Mouse (Mus musculus): Measurements from ENCODE around the gene Med15. TPM values are rescaled to one million over a fixed set of nuclear protein-coding genes. Genes with fewer than 3 reads are reported as not detected.
"Not testable (repeated sequence)": the region's sequence is repeated elsewhere in the genome, so short reads cannot be mapped to it uniquely, and the experiment has no call there.

The Med15 gene
- polyA plus RNA-seq, 1 experiment from 2014 or later: 39.8 TPM

DNA sequence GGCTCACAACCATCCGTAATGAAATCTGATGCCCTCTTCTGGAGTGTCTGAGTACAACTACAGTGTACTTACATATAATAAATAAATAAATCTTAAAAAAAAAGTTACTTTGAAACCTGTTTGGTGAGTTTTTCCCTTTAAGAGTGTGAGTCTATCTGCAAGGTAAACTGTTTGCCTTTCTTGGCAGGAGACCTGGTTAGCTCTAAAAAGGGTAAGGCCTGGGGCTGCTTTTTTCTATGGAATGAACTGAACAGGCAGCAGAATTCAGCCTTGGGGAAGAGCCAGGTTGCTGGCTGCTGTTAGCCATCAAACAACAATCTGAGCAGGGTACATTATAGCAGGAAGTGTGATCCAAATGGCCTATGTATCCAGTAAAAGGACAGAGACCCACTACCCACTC lies 10.1 kb upstream of the Med15 start:
- ATAC-seq (ENCODE audit: low FRiP score, low TSS enrichment): no peak
- WGBS: 75% methylated on average over 1 of the region's 1 CpGs

DNA sequence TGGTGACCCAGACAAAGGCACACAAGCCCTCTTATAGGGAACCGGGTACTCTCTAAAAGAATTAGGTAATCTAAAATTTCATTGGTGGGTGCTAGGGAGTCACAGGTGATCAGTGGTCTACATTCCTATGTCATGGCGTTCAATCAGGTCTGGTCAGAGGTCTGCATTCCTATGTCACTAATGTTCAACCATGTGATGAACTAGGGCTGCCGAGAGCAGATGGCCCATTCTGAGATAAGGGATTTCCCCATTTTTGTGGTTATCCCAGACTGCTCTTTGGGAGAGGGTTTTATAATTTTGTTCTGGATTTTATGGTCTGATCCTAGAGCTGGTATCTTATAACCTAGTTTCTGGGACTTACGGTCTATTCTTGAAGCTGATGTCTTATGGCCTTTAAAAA lies 7.4 kb upstream of the Med15 start:
- Histone ChIP-seq H3K27ac (replicated peaks; ENCODE audit: low read depth, low read length) (no peak overlapping the region), H3K4me2 (ENCODE audit: low read length) (no peak overlapping the region), H3K36me3 (ENCODE audit: control insufficient read depth, insufficient read depth, low read length) (no peaks in the 10 kb centered on the region), H3K27me3 (ENCODE audit: control insufficient read depth, insufficient read depth, low read length) (no peaks in the 10 kb centered on the region), H3K4me3 (replicated peaks; ENCODE audit: low read depth, low read length) (no peak overlapping the region), H3K4me1 (ENCODE audit: control insufficient read depth, insufficient read depth, low read length) (no peaks in the 10 kb centered on the region), H3K9ac (replicated peaks; ENCODE audit: low read length) (no peak overlapping the region), H3K9me3 (ENCODE audit: control insufficient read depth, low read length) (no peaks in the 10 kb centered on the region)
- WGBS: 90% methylated on average over 4 of the region's 4 CpGs
- DNase-seq (no peak), ATAC-seq (ENCODE audit: low FRiP score, low TSS enrichment) (no peak)

More for the DNA sequence above, 10.1 kb upstream of the Med15 start:
- Histone ChIP-seq H3K4me1 (ENCODE audit: control insufficient read depth, insufficient read depth, low read length) (no peaks in the 10 kb centered on the region), H3K27ac (replicated peaks; ENCODE audit: low read depth, low read length) (no peak overlapping the region), H3K9ac (replicated peaks; ENCODE audit: low read length) (no peak overlapping the region), H3K9me3 (ENCODE audit: control insufficient read depth, low read length) (no peaks in the 10 kb centered on the region), H3K4me2 (ENCODE audit: low read length) (no peak overlapping the region), H3K36me3 (ENCODE audit: control insufficient read depth, insufficient read depth, low read length) (no peaks in the 10 kb centered on the region), H3K27me3 (ENCODE audit: control insufficient read depth, insufficient read depth, low read length) (no peaks in the 10 kb centered on the region), H3K4me3 (replicated peaks; ENCODE audit: low read depth, low read length) (no peak overlapping the region)
- no peak for DNase-seq

DNA sequence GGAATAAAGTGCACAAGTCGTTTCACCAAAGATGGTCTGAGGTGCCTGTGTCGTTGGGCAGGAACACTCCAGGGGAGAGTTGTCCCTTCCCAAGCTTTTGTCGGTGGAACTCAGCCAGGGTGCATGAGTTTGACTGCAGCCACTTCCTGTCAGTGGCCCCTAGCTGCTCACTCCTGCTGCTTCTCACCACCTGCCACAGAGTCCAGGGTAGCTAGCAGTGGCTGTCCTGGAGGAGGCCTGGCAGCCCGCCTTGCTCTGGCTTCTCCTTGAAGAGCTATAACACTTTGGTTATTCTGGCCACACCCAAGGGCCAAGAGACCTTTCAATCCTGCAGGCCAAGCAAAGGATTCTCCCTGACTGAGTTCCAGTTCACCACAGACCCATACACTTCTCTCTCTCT lies 3.5 kb upstream of the Med15 start:
- H3K4me2 ChIP-seq (ENCODE audit: low read length): no peak overlapping the region

DNA sequence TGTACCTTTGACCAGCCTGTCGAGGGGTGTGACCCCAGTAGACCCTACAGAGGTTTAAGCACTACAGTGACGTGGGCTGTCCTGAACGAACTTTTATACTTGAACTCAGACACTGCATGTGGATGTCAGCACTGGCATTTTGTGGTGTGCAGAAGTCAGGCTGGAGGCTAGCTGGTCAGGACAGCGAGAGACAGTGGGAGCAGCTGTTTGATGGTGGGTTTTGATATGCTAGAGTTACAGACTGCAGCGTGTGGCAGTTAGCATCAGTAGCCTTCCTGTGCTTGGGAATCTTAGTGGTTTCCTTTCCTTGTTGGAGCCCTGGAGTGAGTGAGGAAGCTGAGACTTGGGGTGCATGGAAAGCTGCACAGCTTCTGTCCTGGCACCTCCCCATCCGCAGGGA lies 2.2 kb upstream of the Med15 start:
- not testable (repeated sequence) for H3K4me3 ChIP-seq (replicated peaks; ENCODE audit: low read depth, low read length); ATAC-seq (ENCODE audit: low FRiP score, low TSS enrichment); DNase-seq; H3K4me1 ChIP-seq (ENCODE audit: control insufficient read depth, insufficient read depth, low read length); H3K36me3 ChIP-seq (ENCODE audit: control insufficient read depth, insufficient read depth, low read length); H3K27me3 ChIP-seq (ENCODE audit: control insufficient read depth, insufficient read depth, low read length); H3K9me3 ChIP-seq (ENCODE audit: control insufficient read depth, low read length); H3K4me2 ChIP-seq (ENCODE audit: low read length); H3K9ac ChIP-seq (replicated peaks; ENCODE audit: low read length); H3K27ac ChIP-seq (replicated peaks; ENCODE audit: low read depth, low read length)
- 91% methylated on average over 6 of the region's 6 CpGs for WGBS

More for the DNA sequence above, 3.5 kb upstream of the Med15 start:
- Histone ChIP-seq H3K4me1 (ENCODE audit: control insufficient read depth, insufficient read depth, low read length) (no peaks in the 10 kb centered on the region), H3K27me3 (ENCODE audit: control insufficient read depth, insufficient read depth, low read length) (no peaks in the 10 kb centered on the region), H3K4me3 (replicated peaks; ENCODE audit: low read depth, low read length) (no peak overlapping the region), H3K9ac (replicated peaks; ENCODE audit: low read length) (no peak overlapping the region), H3K9me3 (ENCODE audit: control insufficient read depth, low read length) (no peaks in the 10 kb centered on the region), H3K36me3 (ENCODE audit: control insufficient read depth, insufficient read depth, low read length) (no peaks in the 10 kb centered on the region), H3K27ac (replicated peaks; ENCODE audit: low read depth, low read length) (no peak overlapping the region)
- 68% methylated on average over 4 of the region's 4 CpGs for WGBS
- no peak for ATAC-seq (ENCODE audit: low FRiP score, low TSS enrichment)
- no peak for DNase-seq

DNA sequence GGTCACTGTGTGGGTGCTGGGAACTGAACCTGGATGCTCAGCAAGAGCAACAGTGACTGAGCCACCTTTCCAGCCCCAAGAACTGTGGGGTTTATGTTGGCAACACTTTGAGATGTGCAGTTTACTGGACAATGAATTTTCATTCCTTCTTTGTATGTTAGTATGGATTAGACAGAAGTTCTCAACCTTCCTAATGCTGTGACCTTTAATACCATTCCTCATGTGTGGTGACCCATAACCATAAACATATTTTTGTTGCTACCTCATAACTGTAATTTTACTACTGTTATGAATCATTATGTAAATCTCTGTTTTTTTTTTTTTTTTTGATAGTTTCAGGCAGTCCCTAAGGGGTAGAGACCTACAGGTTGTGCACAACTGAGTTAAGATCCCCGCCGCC lies 955 bp upstream of the Med15 start:
- Histone ChIP-seq H3K4me1 (ENCODE audit: control insufficient read depth, insufficient read depth, low read length) (no peaks in the 10 kb centered on the region), H3K4me2 (ENCODE audit: low read length) (peak overlapping the region; percentile 30; the same call in 1 of the 2 replicates), H3K36me3 (ENCODE audit: control insufficient read depth, insufficient read depth, low read length) (no peaks in the 10 kb centered on the region), H3K4me3 (replicated peaks; ENCODE audit: low read depth, low read length) (no peak overlapping the region), H3K9me3 (ENCODE audit: control insufficient read depth, low read length) (no peaks in the 10 kb centered on the region), H3K27me3 (ENCODE audit: control insufficient read depth, insufficient read depth, low read length) (no peaks in the 10 kb centered on the region), H3K27ac (replicated peaks; ENCODE audit: low read depth, low read length) (no peak overlapping the region), H3K9ac (replicated peaks; ENCODE audit: low read length) (no peak overlapping the region)
- ATAC-seq (ENCODE audit: low FRiP score, low TSS enrichment): no peak
- 68% methylated on average over 2 of the region's 2 CpGs for WGBS
- no peak for DNase-seq

DNA sequence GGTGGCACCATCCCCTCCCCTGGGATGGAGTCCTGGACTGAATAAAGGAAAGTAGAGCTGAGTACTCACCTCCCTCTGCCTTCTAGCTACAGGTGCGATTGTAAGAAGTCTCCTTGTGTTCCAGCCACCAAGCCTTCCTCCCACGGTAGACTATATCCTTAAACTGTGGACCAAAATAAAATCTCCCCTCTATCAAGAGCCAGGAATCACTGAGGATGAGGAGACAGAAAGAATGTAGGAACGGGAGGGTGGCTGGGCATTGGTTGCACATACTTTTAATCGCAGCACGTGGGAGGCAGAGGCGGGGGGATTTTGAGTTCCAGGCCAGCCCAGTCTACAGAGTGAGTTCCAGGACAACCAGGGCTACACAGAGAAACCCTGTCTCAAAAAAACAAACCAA lies 260 bp downstream of the Med15 start:
- Histone ChIP-seq H3K9me3 (ENCODE audit: control insufficient read depth, low read length) (no peaks in the 10 kb centered on the region), H3K27me3 (ENCODE audit: control insufficient read depth, insufficient read depth, low read length) (no peaks in the 10 kb centered on the region), H3K4me2 (ENCODE audit: low read length) (no peak overlapping the region), H3K4me3 (replicated peaks; ENCODE audit: low read depth, low read length) (no peak overlapping the region), H3K27ac (replicated peaks; ENCODE audit: low read depth, low read length) (no peak overlapping the region), H3K4me1 (ENCODE audit: control insufficient read depth, insufficient read depth, low read length) (no peaks in the 10 kb centered on the region), H3K36me3 (ENCODE audit: control insufficient read depth, insufficient read depth, low read length) (no peaks in the 10 kb centered on the region), H3K9ac (replicated peaks; ENCODE audit: low read length) (no peak overlapping the region)
- ATAC-seq (ENCODE audit: low FRiP score, low TSS enrichment) (no peak), DNase-seq (no peak)
- 75% methylated on average over 6 of the region's 6 CpGs for WGBS

DNA sequence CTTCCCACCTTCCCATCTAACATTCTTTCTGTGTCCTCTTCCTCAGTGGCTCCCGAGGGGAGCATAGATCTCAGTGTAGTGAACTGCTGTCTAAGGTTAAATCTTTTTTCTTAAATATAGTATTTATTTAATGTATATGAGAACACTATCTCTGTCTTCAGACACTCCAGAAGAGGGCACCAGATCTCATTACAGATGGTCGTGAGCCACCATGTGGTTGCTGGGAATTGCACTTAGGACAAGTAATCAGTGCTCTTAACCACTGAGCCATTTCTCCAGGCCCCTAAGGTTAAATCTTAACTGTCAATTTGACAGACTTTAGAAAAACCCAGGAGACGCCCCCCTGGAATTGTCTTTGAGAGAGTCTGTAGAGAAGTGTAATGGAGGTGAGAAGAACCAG lies 670 bp downstream of the Med15 start:
- H3K4me2 ChIP-seq (ENCODE audit: low read length): no peak overlapping the region
- no peak overlapping the region for H3K27ac ChIP-seq (replicated peaks; ENCODE audit: low read depth, low read length)
- H3K4me1 ChIP-seq (ENCODE audit: control insufficient read depth, insufficient read depth, low read length): no peaks in the 10 kb centered on the region
- 44% methylated on average over 3 of the region's 3 CpGs for WGBS
- H3K9ac ChIP-seq (replicated peaks; ENCODE audit: low read length): no peak overlapping the region
- no peaks in the 10 kb centered on the region for H3K36me3 ChIP-seq (ENCODE audit: control insufficient read depth, insufficient read depth, low read length)
- H3K9me3 ChIP-seq (ENCODE audit: control insufficient read depth, low read length): no peaks in the 10 kb centered on the region
- no peaks in the 10 kb centered on the region for H3K27me3 ChIP-seq (ENCODE audit: control insufficient read depth, insufficient read depth, low read length)
- no peak overlapping the region for H3K4me3 ChIP-seq (replicated peaks; ENCODE audit: low read depth, low read length)
- DNase-seq (no peak), ATAC-seq (ENCODE audit: low FRiP score, low TSS enrichment) (no peak)

DNA sequence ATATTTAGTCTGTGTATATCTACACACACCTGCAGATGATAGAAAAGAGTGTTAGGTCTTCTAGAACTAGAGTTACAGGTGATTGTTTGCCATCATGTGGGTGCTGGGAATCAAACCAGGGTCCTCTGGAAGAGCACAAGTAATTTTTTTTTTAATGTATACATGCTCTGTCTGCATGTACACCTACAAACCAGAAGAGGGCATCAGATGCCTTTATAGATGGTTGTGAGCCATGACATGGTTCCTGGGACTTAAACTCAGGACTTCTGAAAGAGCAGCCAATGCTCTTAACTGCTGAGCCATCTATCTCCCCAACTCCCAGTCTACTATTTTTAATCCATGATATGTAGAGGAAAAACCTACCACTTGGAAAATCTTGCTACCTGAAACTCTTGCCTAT lies 2.7 kb downstream of the Med15 start:
- H3K9ac ChIP-seq (replicated peaks; ENCODE audit: low read length): no peak overlapping the region
- no peak overlapping the region for H3K4me3 ChIP-seq (replicated peaks; ENCODE audit: low read depth, low read length)
- no peaks in the 10 kb centered on the region for H3K27me3 ChIP-seq (ENCODE audit: control insufficient read depth, insufficient read depth, low read length)
- H3K27ac ChIP-seq (replicated peaks; ENCODE audit: low read depth, low read length): no peak overlapping the region
- no peak for ATAC-seq (ENCODE audit: low FRiP score, low TSS enrichment)
- H3K9me3 ChIP-seq (ENCODE audit: control insufficient read depth, low read length): no peaks in the 10 kb centered on the region
- H3K4me1 ChIP-seq (ENCODE audit: control insufficient read depth, insufficient read depth, low read length): no peaks in the 10 kb centered on the region
- no peaks in the 10 kb centered on the region for H3K36me3 ChIP-seq (ENCODE audit: control insufficient read depth, insufficient read depth, low read length)
- no peak overlapping the region for H3K4me2 ChIP-seq (ENCODE audit: low read length)
- no peak for DNase-seq

DNA sequence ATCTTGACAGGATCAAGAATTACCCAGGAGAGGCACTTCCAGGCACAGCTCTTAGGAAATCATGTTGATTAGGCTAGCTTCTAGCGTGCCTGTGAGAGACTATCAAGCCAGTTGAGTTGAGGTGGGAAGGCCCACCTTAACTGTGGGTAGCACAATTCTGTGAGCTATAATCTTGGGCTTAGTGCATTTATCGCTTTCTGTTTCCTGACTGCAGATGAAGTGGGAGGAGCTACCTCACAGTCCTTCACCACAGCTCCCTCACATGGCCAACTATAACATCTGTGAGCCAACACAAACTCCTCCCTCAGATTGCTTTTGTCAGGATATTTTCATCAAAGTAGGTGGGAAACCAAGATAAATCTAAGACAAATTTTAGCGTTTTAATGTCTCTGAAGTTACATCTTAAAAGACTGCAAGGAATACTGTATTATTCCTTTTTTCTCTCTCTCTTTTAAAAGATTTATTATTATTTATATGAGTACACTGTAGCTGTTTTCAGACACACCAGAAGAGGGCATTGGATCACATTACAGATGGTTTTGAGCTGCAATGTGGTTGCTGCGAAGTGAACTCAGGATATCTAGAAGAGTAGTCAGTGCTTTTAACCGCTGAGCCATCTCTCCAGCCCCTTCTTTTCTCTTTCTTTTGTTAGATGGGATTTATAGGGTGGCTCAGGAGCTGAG lies 5.4 kb downstream of the Med15 start:
- Histone ChIP-seq H3K9ac (replicated peaks; ENCODE audit: low read length) (no peak overlapping the region), H3K4me1 (ENCODE audit: control insufficient read depth, insufficient read depth, low read length) (no peaks in the 10 kb centered on the region), H3K27me3 (ENCODE audit: control insufficient read depth, insufficient read depth, low read length) (no peaks in the 10 kb centered on the region), H3K4me3 (replicated peaks; ENCODE audit: low read depth, low read length) (no peak overlapping the region), H3K27ac (replicated peaks; ENCODE audit: low read depth, low read length) (no peak overlapping the region), H3K9me3 (ENCODE audit: control insufficient read depth, low read length) (no peaks in the 10 kb centered on the region), H3K36me3 (ENCODE audit: control insufficient read depth, insufficient read depth, low read length) (no peaks in the 10 kb centered on the region), H3K4me2 (ENCODE audit: low read length) (no peak overlapping the region; the same call in 1 of the 2 replicates)
- DNase-seq (peak; percentile 71), ATAC-seq (ENCODE audit: low FRiP score, low TSS enrichment) (no peak)
- WGBS: 16% methylated on average over 5 of the region's 5 CpGs

All from midbrain, embryonic 14.5 days (tissue).